Mouse (Mus musculus) activated CD4-positive, CD25-positive, alpha-beta regulatory T cell, adult 4 months (primary cell): ENCODE results near the gene Zscan4e. TPM values are rescaled to one million over a fixed set of nuclear protein-coding genes. Genes with fewer than 3 reads are reported as not detected.
"Not testable (repeated sequence)": the region's sequence is repeated elsewhere in the genome, so short reads cannot be mapped to it uniquely, and the experiment has no call there.

ENCODE experiments used
- ATAC-seq: one replicate; pipeline ENCODE4 v1.8.0; 2017
- polyA plus RNA-seq, 2 experiments: library from polyadenylated mRNA; unstranded; fragments of 100-300 nt; shearing (Covaris generic); gene quantifications; one replicate each; pipeline ENCODE4 v1.2.1; 2017

Zscan4e gene
- polyA plus RNA-seq: not detected

DNA sequence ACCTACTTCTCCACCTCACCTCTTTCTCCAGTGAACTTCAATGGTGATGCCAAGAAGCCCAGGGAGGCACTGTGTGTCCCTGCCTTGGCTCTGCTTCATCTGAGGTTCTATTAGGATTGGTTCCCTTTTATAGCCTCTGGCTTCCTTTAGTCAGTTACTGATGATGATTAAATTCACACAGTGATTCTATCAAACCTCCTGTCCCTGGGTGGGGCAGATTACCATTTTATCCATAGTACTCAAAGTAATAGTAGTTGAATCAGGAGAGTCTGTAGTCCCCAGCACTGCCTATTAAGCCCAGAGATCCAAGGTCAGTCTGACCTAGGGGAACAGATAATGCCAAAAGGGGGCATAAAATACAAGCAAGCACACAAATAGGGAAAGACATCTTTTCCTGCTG is at the start of gene Zscan4e:
Zscan4e (minus strand) TSS at position 101 of the 400 bp plus-strand sequence.
- ATAC-seq: not testable (repeated sequence)

Other genes with a start within 250 kb of the Zscan4e start
- gene Zscan4-ps1, start 241.0 kb downstream of the Zscan4e start, polyA plus RNA-seq: not detected
- under 1 TPM in 1 of 2 experiments, not detected in 1; 0.26 TPM for gene Zscan4d, start 144.5 kb downstream of the Zscan4e start, polyA plus RNA-seq
- not detected for gene Zscan4f, start 87.2 kb upstream of the Zscan4e start, polyA plus RNA-seq
- gene Zscan4-ps2, start 203.6 kb upstream of the Zscan4e start, polyA plus RNA-seq: not detected